Comparison of ENCODE assay signal across 8 mouse cellular contexts in the genomic region with DNA sequence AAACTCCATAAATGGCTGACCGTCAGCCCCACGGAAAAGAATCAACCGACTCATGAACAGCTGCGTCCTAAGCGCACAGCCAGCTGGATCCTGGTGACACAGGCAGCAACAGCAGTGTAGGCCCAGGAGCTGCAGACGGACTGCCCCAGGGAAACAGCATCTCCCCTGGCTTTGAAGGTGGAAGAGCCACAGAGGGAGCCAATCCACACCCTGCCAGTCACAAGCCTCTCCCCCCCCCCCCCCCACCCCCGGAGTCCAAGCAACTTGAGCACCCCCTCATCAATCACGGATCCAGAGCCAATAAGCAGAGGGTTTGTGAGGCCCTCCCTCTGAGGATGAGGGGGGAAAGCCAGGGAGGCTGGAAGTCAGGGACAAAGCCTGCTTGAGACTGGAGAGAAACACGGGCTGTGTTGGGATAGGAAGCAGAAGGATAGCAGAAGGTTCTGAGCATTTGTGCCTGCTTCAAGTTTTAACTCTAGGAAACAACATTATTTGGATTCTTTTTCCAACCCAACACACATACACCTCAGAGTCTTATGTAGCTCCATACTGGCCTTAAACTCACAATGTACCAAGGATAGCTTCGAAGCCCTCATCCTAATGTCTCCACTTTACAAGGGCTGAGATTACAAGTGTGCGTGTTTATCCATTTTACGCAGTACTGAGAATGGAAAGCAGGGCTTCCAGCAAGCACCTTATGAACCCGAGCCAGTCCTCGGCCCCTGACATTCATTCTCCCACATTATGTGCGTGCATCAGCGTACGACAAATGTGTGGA. TPM values are rescaled to one million over a fixed set of nuclear protein-coding genes. Genes with fewer than 3 reads are reported as not detected.
DNase-seq lines count a peak whose midpoint lies in the region; ATAC-seq and TF ChIP-seq lines count a peak whose summit lies in the region.

No protein-coding gene starts in this region.

- peak; percentile 79 for ATAC-seq in forebrain, embryonic 11.5 days (replicated peaks; ENCODE audit: low FRiP score)
- peak; percentile 82 for ATAC-seq in midbrain, embryonic 13.5 days
- ATAC-seq in megakaryocyte, adult 5-6 weeks (ENCODE audit: poor library complexity, severe bottlenecking): no peak
- no peak for ATAC-seq in granulocyte monocyte progenitor cell, adult 5-6 weeks (replicated peaks; ENCODE audit: poor library complexity, severe bottlenecking)

- H3K4me1 ChIP-seq in forebrain, embryonic 11.5 days (replicated peaks; ENCODE audit: control insufficient read depth, insufficient read depth, low read length): peaks cover 2% of the 10 kb centered on the region; the same call in 1 of the 2 replicates
- H3K4me1 ChIP-seq in midbrain, embryonic 13.5 days (replicated peaks): 0 out of 2 replicates have a peak, but pooled peaks cover 6% of the 10 kb centered on the region

- intact Hi-C loops in heart, postnatal 10 days (cut with DNase I): no loop called here

- no peak overlapping the region for H3K27ac ChIP-seq in forebrain, embryonic 11.5 days (ENCODE audit: low read depth, low read length)
- no peak overlapping the region for H3K27ac ChIP-seq in midbrain, embryonic 13.5 days

- no peaks in the 10 kb centered on the region for H3K36me3 ChIP-seq in forebrain, embryonic 11.5 days (ENCODE audit: control insufficient read depth, insufficient read depth, low read length)
- no peaks in the 10 kb centered on the region for H3K36me3 ChIP-seq in midbrain, embryonic 13.5 days

- TF ChIP-seq CTCF in brain, embryonic 14.5 days (IDR thresholded peaks at IDR 0.05; ENCODE audit: borderline replicate concordance, extremely low read depth, insufficient read depth, insufficient read length): no peak

- no peaks in the 10 kb centered on the region for H3K9me3 ChIP-seq in forebrain, embryonic 11.5 days (ENCODE audit: control insufficient read depth, low read length)
- no peaks in the 10 kb centered on the region for H3K9me3 ChIP-seq in midbrain, embryonic 13.5 days

- peak; percentile 68 for DNase-seq in brain, embryonic 14.5 days (ENCODE audit: low read depth)
- peak; percentile 61 for DNase-seq in forebrain, embryonic 11.5 days (ENCODE audit: low spot score)
- DNase-seq in heart, postnatal 10 days: peak; percentile 47 to 61
- DNase-seq in layer of hippocampus, postnatal 36 days: no peak
- DNase-seq in layer of hippocampus, adult 8-10 months (ENCODE audit: low spot score in 2 of 2): no peak

- H3K9ac ChIP-seq in forebrain, embryonic 11.5 days (ENCODE audit: low read length): no peak overlapping the region
- no peak overlapping the region for H3K9ac ChIP-seq in midbrain, embryonic 13.5 days (replicated peaks)

- H3K4me3 ChIP-seq in forebrain, embryonic 11.5 days (ENCODE audit: low read depth, low read length): no peak overlapping the region
- H3K4me3 ChIP-seq in midbrain, embryonic 13.5 days (replicated peaks): no peak overlapping the region

- no peak overlapping the region for H3K4me2 ChIP-seq in forebrain, embryonic 11.5 days (ENCODE audit: low read depth, low read length, severe bottlenecking)
- H3K4me2 ChIP-seq in midbrain, embryonic 13.5 days (replicated peaks): no peak overlapping the region

- WGBS in forebrain, embryonic 11.5 days: 55% methylated on average over 16 of the region's 17 CpGs
- 53% methylated on average over 17 of the region's 17 CpGs for WGBS in midbrain, embryonic 13.5 days

- no peaks in the 10 kb centered on the region for H3K27me3 ChIP-seq in forebrain, embryonic 11.5 days (ENCODE audit: control insufficient read depth, insufficient read depth, low read length)
- H3K27me3 ChIP-seq in midbrain, embryonic 13.5 days: no peaks in the 10 kb centered on the region

- TF ChIP-seq POLR2A in brain, embryonic 14.5 days (IDR thresholded peaks at IDR 0.05; ENCODE audit: borderline replicate concordance, extremely low read depth, insufficient read depth, insufficient read length, poor library complexity, severe bottlenecking): no peak

RNA-seq across cellular contexts. Expression of a gene that starts 46.8 kb away (rescaled TPM):
- polyA plus RNA-seq in brain, embryonic 14.5 days (2012; rRNA removed): 0.50 and 1.1 TPM in 2 replicates
- 0.11 and 0.16 TPM in 2 replicates for polyA plus RNA-seq in forebrain, embryonic 11.5 days (2014; fragmentation: Nextera tagmentation; extraction: Ambion mirVana)
- total RNA-seq in heart, postnatal 10 days (2021): not detected
- 0.49 and 0.93 TPM in 2 replicates for polyA plus RNA-seq in midbrain, embryonic 13.5 days (2015; fragmentation: Nextera tagmentation; extraction: Ambion mirVana)
- 1 to 10 TPM in 1 of 2 experiments, under 1 TPM in 1; 0.45 to 1.1 TPM for total RNA-seq in layer of hippocampus, postnatal 36 days (2021)
- total RNA-seq in megakaryocyte, adult 5-6 weeks (2015): not detected in 2 replicates
- total RNA-seq in megakaryocyte, adult 5-6 weeks (2017): 0.04 TPM in 1 of 2 replicates, not detected in the other
- total RNA-seq in layer of hippocampus, adult 8-10 months (2022): under 1 TPM; 0.61 to 0.93 (median 0.74) TPM
- not detected in 2 replicates for total RNA-seq in granulocyte monocyte progenitor cell, adult 5-6 weeks (2014; fragmentation: Nextera tagmentation)
- total RNA-seq in granulocyte monocyte progenitor cell, adult 5-6 weeks (2017): not detected in 2 replicates

Comparison
In these comparisons a context has a peak if more than half of its experiments do, and no peak if none do; other contexts are left out.
1. DNase-seq: peak in brain, embryonic 14.5 days (single experiment), forebrain, embryonic 11.5 days (single experiment) and heart, postnatal 10 days (2 of 2); none in layer of hippocampus, postnatal 36 days (0 of 2) and layer of hippocampus, adult 8-10 months (0 of 2).
2. ATAC-seq: peak in forebrain, embryonic 11.5 days (single experiment) and midbrain, embryonic 13.5 days (single experiment); none in megakaryocyte, adult 5-6 weeks (single experiment) and granulocyte monocyte progenitor cell, adult 5-6 weeks (single experiment).